Mouse (Mus musculus) lung, postnatal 0 days (tissue): ENCODE results near the gene Nosip. TPM values are rescaled to one million over a fixed set of nuclear protein-coding genes. Genes with fewer than 3 reads are reported as not detected.

Experiments
- ATAC-seq: fragments of 200-750 bp; cut with Nextera tagmentation; 2 replicates; pipeline ENCODE4 v1.8.0; 2017; ENCODE audit warnings: moderate library complexity
- DNase-seq: peaks from one replicate; pipeline ENCODE4 v3.0.0-alpha.2; 2016; ENCODE audit warnings: low spot score
- H3K27ac ChIP-seq: fragments of 300-500 bp; sonication (generic); 2 replicates; pipeline ENCODE4 v1.5.1; 2014; ENCODE audit warnings: antibody characterized with exemption, mild to moderate bottlenecking, low read length, mixed read lengths
- H3K27me3 ChIP-seq: fragments of 300-500 bp; sonication (generic); replicated peaks from 2 replicates; pipeline ENCODE4 v1.6.1; 2014; ENCODE audit warnings: low read length, mixed read lengths; ENCODE audit not compliant: insufficient read depth
- H3K36me3 ChIP-seq: fragments of 300-500 bp; sonication (generic); 2 replicates; pipeline ENCODE4 v1.6.1; 2014; ENCODE audit warnings: low read length, mixed read lengths; ENCODE audit not compliant: insufficient read depth
- H3K4me1 ChIP-seq: fragments of 300-500 bp; sonication (generic); 2 replicates; pipeline ENCODE4 v1.6.1; 2014; ENCODE audit warnings: antibody characterized with exemption, low read depth, low read length, mixed read lengths; ENCODE audit not compliant: insufficient read depth
- H3K4me2 ChIP-seq: fragments of 300-500 bp; sonication (generic); replicated peaks from 2 replicates; pipeline ENCODE4 v1.6.1; 2014; ENCODE audit warnings: low read depth, mild to moderate bottlenecking, low read length, moderate library complexity, mixed read lengths
- H3K4me3 ChIP-seq: fragments of 300-500 bp; sonication (generic); 2 replicates; pipeline ENCODE4 v1.5.1; 2014; ENCODE audit warnings: low read depth, low read length
- H3K9ac ChIP-seq: fragments of 300-500 bp; sonication (generic); replicated peaks from 2 replicates; pipeline ENCODE4 v1.6.1; 2014; ENCODE audit warnings: low read depth, mild to moderate bottlenecking
- H3K9me3 ChIP-seq: fragments of 300-500 bp; sonication (generic); 2 replicates; pipeline ENCODE4 v1.6.1; 2016; ENCODE audit warnings: low read length, mixed read lengths
- CTCF ChIP-seq: IDR thresholded peaks from 2 replicates; pipeline ENCODE4 v1.5.1; 2016; ENCODE audit warnings: antibody characterized with exemption, mild to moderate bottlenecking
- EP300 ChIP-seq: IDR thresholded peaks from 2 replicates; pipeline ENCODE4 v1.6.1; 2016; ENCODE audit warnings: antibody characterized with exemption, mild to moderate bottlenecking, control low read depth
- WGBS: fragments of 180-500 bp; shearing (Covaris S2); extraction: QIAGEN DNeasy Blood & Tissue Kit; methylation state at CpG from one replicate; pipeline ENCODE4 v1.1.7; 2014; 5-methylcytosine and 5-hydroxymethylcytosine counted together
- polyA plus RNA-seq: library from polyadenylated mRNA; unstranded; fragments of >200 nt; fragmentation: Nextera tagmentation; extraction: Ambion mirVana; gene quantifications from 2 replicates; pipeline ENCODE4 v1.2.1, GENCODE M21; 2015

Nosip gene
- polyA plus RNA-seq, 1 experiment from 2014 or later, result 62.8 TPM

- 0 out of 2 replicates have a peak overlapping the region, but pooled peaks have one; percentile 60 for H3K9ac ChIP-seq
- no peaks in the 10 kb centered on the region for H3K27me3 ChIP-seq
- H3K4me1 ChIP-seq, result peaks cover 4% of the 10 kb centered on the region; the same call in 1 of the 2 replicates
- no peaks in the 10 kb centered on the region for H3K36me3 ChIP-seq
- H3K27ac ChIP-seq, result no peak overlapping the region; the same call in 1 of the 2 replicates
- peak overlapping the region; percentile 69 for H3K4me2 ChIP-seq
- DNase-seq (no peak), ATAC-seq (no peak)
- H3K9me3 ChIP-seq, result no peaks in the 10 kb centered on the region
- no peak for TF ChIP-seq EP300
- H3K4me3 ChIP-seq, result peak overlapping the region; percentile 49; the same call in 1 of the 2 replicates
- WGBS, result 73% methylated on average over 11 of the region's 11 CpGs
Observed at GRCm38 (mm10) chr7:45102441-45102840, 40.2 kb downstream of the Nosip start.

- Histone ChIP-seq H3K4me2 (peak overlapping the region; percentile 69), H3K9ac (peak overlapping the region; percentile 60), H3K27ac (peak overlapping the region; percentile 91), H3K4me1 (peaks cover 4% of the 10 kb centered on the region; the same call in 1 of the 2 replicates), H3K4me3 (peak overlapping the region; percentile 49), H3K9me3 (no peaks in the 10 kb centered on the region), H3K36me3 (no peaks in the 10 kb centered on the region), H3K27me3 (no peaks in the 10 kb centered on the region)
- DNase-seq (peak; percentile 52), ATAC-seq (0 out of 2 replicates have a peak, but pooled peaks have one; percentile 12)
- TF ChIP-seq EP300 (no peak), CTCF (peak; percentile 5; the same call in 1 of the 2 replicates)
- 45% methylated on average over 9 of the region's 9 CpGs for WGBS
Observed at GRCm38 (mm10) chr7:45102940-45103585, 40.8 kb downstream of the Nosip start.

GRCm38 (mm10) chr7:45103652-45104180 lies 41.5 kb downstream of the Nosip start, which contains the start of gene Fcgrt:
Gene Fcgrt (minus strand): TSS chr7:45103851.
- Histone ChIP-seq H3K36me3 (no peaks in the 10 kb centered on the region), H3K4me1 (peaks cover 4% of the 10 kb centered on the region; the same call in 1 of the 2 replicates), H3K4me2 (peak within 1 kb of the TSS; percentile 69), H3K9ac (peak within 1 kb of the TSS; percentile 60), H3K4me3 (peak within 1 kb of the TSS; percentile 49), H3K27me3 (no peaks in the 10 kb centered on the region), H3K27ac (peak within 1 kb of the TSS; percentile 91), H3K9me3 (no peaks in the 10 kb centered on the region)
- 0 out of 2 replicates have a peak, but pooled peaks have one; percentile 17 for TF ChIP-seq CTCF
- peak; percentile 54; the same call in 1 of the 2 replicates for TF ChIP-seq EP300
- peak; percentile 99 for ATAC-seq
- DNase-seq, result peak; percentile 99
- 6% methylated on average over 7 of the region's 7 CpGs for WGBS

- WGBS, result 64% methylated on average over 5 of the region's 5 CpGs
- TF ChIP-seq EP300, result no peak
- TF ChIP-seq CTCF, result no peak
- Histone ChIP-seq H3K27ac (no peak overlapping the region), H3K27me3 (no peaks in the 10 kb centered on the region), H3K4me2 (no peak overlapping the region), H3K4me1 (peaks cover 4% of the 10 kb centered on the region; the same call in 1 of the 2 replicates), H3K4me3 (no peak overlapping the region), H3K36me3 (no peaks in the 10 kb centered on the region), H3K9ac (no peak overlapping the region), H3K9me3 (no peaks in the 10 kb centered on the region)
- DNase-seq (no peak), ATAC-seq (no peak)
Observed at GRCm38 (mm10) chr7:45104941-45105340, 42.7 kb downstream of the Nosip start.

- ATAC-seq (no peak), DNase-seq (no peak)
- Histone ChIP-seq H3K4me3 (no peak overlapping the region), H3K9ac (no peak overlapping the region), H3K27ac (no peak overlapping the region), H3K27me3 (no peaks in the 10 kb centered on the region), H3K4me2 (no peak overlapping the region), H3K4me1 (peaks cover 4% of the 10 kb centered on the region; the same call in 1 of the 2 replicates), H3K9me3 (no peaks in the 10 kb centered on the region), H3K36me3 (no peaks in the 10 kb centered on the region)
- TF ChIP-seq CTCF (no peak), EP300 (no peak)
- WGBS, result 71% methylated on average over 8 of the region's 8 CpGs
Observed at GRCm38 (mm10) chr7:45105491-45105890, 43.3 kb downstream of the Nosip start.

GRCm38 (mm10) chr7:45106441-45106840 lies 44.2 kb downstream of the Nosip start:
- TF ChIP-seq CTCF (no peak), EP300 (no peak)
- Histone ChIP-seq H3K9ac (no peak overlapping the region), H3K4me2 (no peak overlapping the region), H3K9me3 (no peaks in the 10 kb centered on the region), H3K4me1 (peaks cover 4% of the 10 kb centered on the region; the same call in 1 of the 2 replicates), H3K36me3 (no peaks in the 10 kb centered on the region), H3K27ac (no peak overlapping the region), H3K27me3 (no peaks in the 10 kb centered on the region), H3K4me3 (no peak overlapping the region)
- WGBS, result 60% methylated on average over 6 of the region's 6 CpGs
- DNase-seq, result no peak
- no peak for ATAC-seq
